Mouse (Mus musculus) layer of hippocampus, adult 18-20 months (tissue): ENCODE measurements around the gene Prdm1. TPM values are rescaled to one million over a fixed set of nuclear protein-coding genes. Genes with fewer than 3 reads are reported as not detected.
A peak's percentile ranks its signal among the peaks of the same experiment; 100 is the strongest.

ENCODE experiments used
- DNase-seq, 2 experiments: peaks; one replicate each; pipeline ENCODE4 v3.0.0; 2022; ENCODE audit warnings: low spot score in 2 of 2
- total RNA-seq, 2 experiments: library from RNA; stranded (reverse); gene quantifications; 2 replicates each; pipeline ENCODE4 v1.2.3; 2021

Gene Prdm1
- total RNA-seq, 2 experiments from 2014 or later = 0.47 to 0.61 TPM

- DNase-seq = no peak
Observed at GRCm38 (mm10) chr10:44457791-44458533, 70.3 kb downstream of the Prdm1 start.

- DNase-seq = no peak
Observed at GRCm38 (mm10) chr10:44456757-44457595, 71.3 kb downstream of the Prdm1 start.

- DNase-seq = peak in 1 of 2 experiments; percentile 12
Observed at GRCm38 (mm10) chr10:44454753-44455152, 73.5 kb downstream of the Prdm1 start.

- DNase-seq = no peak
Observed at GRCm38 (mm10) chr10:44454111-44454510, 74.2 kb downstream of the Prdm1 start.

GRCm38 (mm10) chr10:44450835-44451234 is 77.5 kb downstream of the Prdm1 start:
- no peak for DNase-seq

- no peak for DNase-seq
Observed at GRCm38 (mm10) chr10:44450108-44450507, 78.2 kb downstream of the Prdm1 start.

GRCm38 (mm10) chr10:44449666-44450065 is 78.6 kb downstream of the Prdm1 start:
- no peak for DNase-seq

- no peak for DNase-seq
Observed at GRCm38 (mm10) chr10:44448165-44448564, 80.1 kb downstream of the Prdm1 start.

GRCm38 (mm10) chr10:44447406-44448139 is 80.7 kb downstream of the Prdm1 start:
- no peak for DNase-seq

- DNase-seq = no peak
Observed at GRCm38 (mm10) chr10:44447001-44447400, 81.3 kb downstream of the Prdm1 start.

GRCm38 (mm10) chr10:44444415-44444814 is 83.9 kb downstream of the Prdm1 start:
- peak in 1 of 2 experiments; percentile 22 for DNase-seq

GRCm38 (mm10) chr10:44443696-44444095 is 84.6 kb downstream of the Prdm1 start:
- DNase-seq = no peak

GRCm38 (mm10) chr10:44439732-44440131 is 88.6 kb downstream of the Prdm1 start:
- no peak for DNase-seq

GRCm38 (mm10) chr10:44437614-44438013 is 90.7 kb downstream of the Prdm1 start:
- no peak for DNase-seq

- no peak for DNase-seq
Observed at GRCm38 (mm10) chr10:44435956-44436355, 92.3 kb downstream of the Prdm1 start.

- peak; percentile 9 to 20 for DNase-seq
Observed at GRCm38 (mm10) chr10:44434702-44435181, 93.6 kb downstream of the Prdm1 start.

GRCm38 (mm10) chr10:44432235-44432634 is 96.1 kb downstream of the Prdm1 start:
- no peak for DNase-seq

GRCm38 (mm10) chr10:44431689-44432088 is 96.6 kb downstream of the Prdm1 start:
- no peak for DNase-seq

GRCm38 (mm10) chr10:44429177-44429888 is 99.0 kb downstream of the Prdm1 start:
- no peak for DNase-seq

- DNase-seq = no peak
Observed at GRCm38 (mm10) chr10:44427891-44428361, 100.4 kb downstream of the Prdm1 start.

GRCm38 (mm10) chr10:44427426-44427825 is 100.9 kb downstream of the Prdm1 start:
- no peak for DNase-seq
